Comparison of ENCODE assay signal across 13 mouse cellular contexts in genomic region chr1:23906082-23906481, GRCm38 (mm10). TPM values are rescaled to one million over a fixed set of nuclear protein-coding genes. Genes with fewer than 3 reads are reported as not detected.
DNase-seq lines count a peak whose midpoint lies in the region; ATAC-seq and TF ChIP-seq lines count a peak whose summit lies in the region.
"Had no signal": no experiment of that assay in that cellular context is flagged by ENCODE, and none has a peak within 500 bp of the region (broad histone marks: within the 10 kb centered on the region; RNA-seq: fewer than 3 reads in every experiment).

No protein-coding gene starts in this region.

- H3K27me3 ChIP-seq in heart, postnatal 0 days (ENCODE audit: control insufficient read depth, insufficient read depth, low read length), result no peaks in the 10 kb centered on the region
- H3K27me3 ChIP-seq in heart, embryonic 11.5 days (ENCODE audit: control insufficient read depth, insufficient read depth, low read length), result no peaks in the 10 kb centered on the region
- H3K27me3 ChIP-seq in midbrain, embryonic 14.5 days (ENCODE audit: control insufficient read depth, insufficient read depth, low read length), result no peaks in the 10 kb centered on the region
- no peaks in the 10 kb centered on the region for H3K27me3 ChIP-seq in midbrain, embryonic 10.5 days (ENCODE audit: low read depth, poor library complexity, severe bottlenecking)
- H3K27me3 ChIP-seq in stomach, postnatal 0 days (ENCODE audit: control insufficient read depth, insufficient read depth, low read length), result no peaks in the 10 kb centered on the region
- H3K27me3 ChIP-seq in kidney, embryonic 14.5 days (ENCODE audit: control insufficient read depth, insufficient read depth, low read length), result no peaks in the 10 kb centered on the region
- H3K27me3 ChIP-seq: heart, embryonic 13.5 days; limb, embryonic 13.5 days; megakaryocyte, embryonic 14.5 days had no signal

- no peak overlapping the region for H3K9ac ChIP-seq in heart, postnatal 0 days (replicated peaks; ENCODE audit: low read depth, low read length)
- H3K9ac ChIP-seq in heart, embryonic 11.5 days (ENCODE audit: low read depth, low read length), result no peak overlapping the region
- no peak overlapping the region for H3K9ac ChIP-seq in midbrain, embryonic 14.5 days (replicated peaks; ENCODE audit: low read length)
- H3K9ac ChIP-seq in stomach, postnatal 0 days (ENCODE audit: low read length), result no peak overlapping the region
- H3K9ac ChIP-seq in kidney, embryonic 14.5 days (ENCODE audit: low read depth, low read length), result no peak overlapping the region
- H3K9ac ChIP-seq: heart, embryonic 13.5 days; limb, embryonic 13.5 days had no signal

- TF ChIP-seq CTCF in heart, postnatal 0 days (IDR thresholded peaks at IDR 0.05; ENCODE audit: low read depth), result peak; percentile 49
- peak; percentile 74 for TF ChIP-seq CTCF in stomach, postnatal 0 days (IDR thresholded peaks at IDR 0.05; ENCODE audit: low read depth)

- ATAC-seq in heart, postnatal 0 days (ENCODE audit: insufficient read depth, low read depth), result no peak
- no peak for ATAC-seq in heart, embryonic 11.5 days (replicated peaks; ENCODE audit: insufficient number of reproducible peaks, low FRiP score, low TSS enrichment)
- no peak for ATAC-seq in midbrain, embryonic 14.5 days (ENCODE audit: low FRiP score, low TSS enrichment)
- peak; percentile 50 for ATAC-seq in activated CD4-positive, CD25-positive, alpha-beta regulatory T cell, adult 4 months
- no peak for ATAC-seq in stomach, postnatal 0 days (ENCODE audit: low FRiP score, low TSS enrichment)
- ATAC-seq in kidney, embryonic 14.5 days (ENCODE audit: low FRiP score, low TSS enrichment), result no peak

- H3K4me3 ChIP-seq in heart, postnatal 0 days (ENCODE audit: low read depth, low read length), result no peak overlapping the region
- no peak overlapping the region for H3K4me3 ChIP-seq in heart, embryonic 11.5 days (ENCODE audit: low read depth, low read length)
- no peak overlapping the region for H3K4me3 ChIP-seq in midbrain, embryonic 14.5 days (replicated peaks; ENCODE audit: low read depth, low read length)
- H3K4me3 ChIP-seq in midbrain, embryonic 10.5 days, result no peak overlapping the region
- no peak overlapping the region for H3K4me3 ChIP-seq in stomach, postnatal 0 days (ENCODE audit: low read depth, low read length)
- H3K4me3 ChIP-seq in kidney, embryonic 14.5 days (ENCODE audit: low read length), result no peak overlapping the region
- H3K4me3 ChIP-seq: heart, embryonic 13.5 days; limb, embryonic 13.5 days; megakaryocyte, embryonic 14.5 days had no signal

- no peaks in the 10 kb centered on the region for H3K9me3 ChIP-seq in heart, postnatal 0 days (replicated peaks; ENCODE audit: control insufficient read depth, low read length)
- no peaks in the 10 kb centered on the region for H3K9me3 ChIP-seq in heart, embryonic 11.5 days (replicated peaks; ENCODE audit: control insufficient read depth, low read length)
- H3K9me3 ChIP-seq in midbrain, embryonic 14.5 days (ENCODE audit: control insufficient read depth, low read length), result no peaks in the 10 kb centered on the region
- H3K9me3 ChIP-seq in midbrain, embryonic 10.5 days (replicated peaks), result 0 out of 2 replicates have a peak, but pooled peaks cover 3% of the 10 kb centered on the region
- no peaks in the 10 kb centered on the region for H3K9me3 ChIP-seq in stomach, postnatal 0 days (ENCODE audit: control insufficient read depth, low read length)
- H3K9me3 ChIP-seq in kidney, embryonic 14.5 days (ENCODE audit: control insufficient read depth, low read length), result no peaks in the 10 kb centered on the region; the same call in 1 of the 2 replicates
- H3K9me3 ChIP-seq: heart, embryonic 13.5 days; limb, embryonic 13.5 days; megakaryocyte, embryonic 14.5 days had no signal

- no peak for TF ChIP-seq EP300 in heart, postnatal 0 days (IDR thresholded peaks at IDR 0.05; ENCODE audit: low read depth)
- TF ChIP-seq EP300 in stomach, postnatal 0 days (optimal IDR thresholded peaks at IDR 0.05), result no peak

- no peak for DNase-seq in heart, postnatal 0 days (ENCODE audit: low spot score)
- DNase-seq in midbrain, embryonic 14.5 days, result peak; percentile 63
- DNase-seq in midbrain, embryonic 10.5 days (ENCODE audit: low spot score), result no peak
- DNase-seq in stomach, postnatal 0 days (ENCODE audit: low spot score), result no peak
- no peak for DNase-seq in ovary, postnatal 36 days (ENCODE audit: low spot score)
- DNase-seq: adrenal gland, adult 8-10 months; thymus, postnatal 36 days had no signal

- H3K36me3 ChIP-seq in heart, postnatal 0 days (replicated peaks; ENCODE audit: control insufficient read depth, insufficient read depth, low read length), result no peaks in the 10 kb centered on the region
- no peaks in the 10 kb centered on the region for H3K36me3 ChIP-seq in heart, embryonic 11.5 days (ENCODE audit: control insufficient read depth, insufficient read depth, low read length)
- H3K36me3 ChIP-seq in midbrain, embryonic 14.5 days (ENCODE audit: control insufficient read depth, insufficient read depth, low read length), result no peaks in the 10 kb centered on the region
- peaks cover 5% of the 10 kb centered on the region; the same call in 1 of the 2 replicates for H3K36me3 ChIP-seq in midbrain, embryonic 10.5 days
- no peaks in the 10 kb centered on the region for H3K36me3 ChIP-seq in stomach, postnatal 0 days (ENCODE audit: control insufficient read depth, insufficient read depth, low read length)
- no peaks in the 10 kb centered on the region for H3K36me3 ChIP-seq in kidney, embryonic 14.5 days (ENCODE audit: control insufficient read depth, insufficient read depth, low read length)
- H3K36me3 ChIP-seq: heart, embryonic 13.5 days had no signal

- H3K4me1 ChIP-seq in heart, postnatal 0 days (ENCODE audit: control insufficient read depth, insufficient read depth), result no peaks in the 10 kb centered on the region
- H3K4me1 ChIP-seq in heart, embryonic 11.5 days (ENCODE audit: control insufficient read depth, insufficient read depth, low read length), result 0 out of 2 replicates have a peak, but pooled peaks cover 3% of the 10 kb centered on the region
- H3K4me1 ChIP-seq in midbrain, embryonic 14.5 days (ENCODE audit: control insufficient read depth, insufficient read depth, low read length), result no peaks in the 10 kb centered on the region
- no peaks in the 10 kb centered on the region for H3K4me1 ChIP-seq in midbrain, embryonic 10.5 days
- H3K4me1 ChIP-seq in stomach, postnatal 0 days (replicated peaks; ENCODE audit: control insufficient read depth, insufficient read depth), result no peaks in the 10 kb centered on the region
- H3K4me1 ChIP-seq in kidney, embryonic 14.5 days (ENCODE audit: control insufficient read depth, insufficient read depth, low read length), result no peaks in the 10 kb centered on the region
- H3K4me1 ChIP-seq: limb, embryonic 13.5 days had no signal

- no peak overlapping the region for H3K4me2 ChIP-seq in heart, postnatal 0 days (ENCODE audit: low read depth, low read length)
- H3K4me2 ChIP-seq in heart, embryonic 11.5 days, result no peak overlapping the region
- no peak overlapping the region for H3K4me2 ChIP-seq in midbrain, embryonic 14.5 days (ENCODE audit: low read length)
- H3K4me2 ChIP-seq in stomach, postnatal 0 days (replicated peaks; ENCODE audit: low read depth), result no peak overlapping the region
- no peak overlapping the region for H3K4me2 ChIP-seq in kidney, embryonic 14.5 days (replicated peaks; ENCODE audit: low read depth, low read length)
- H3K4me2 ChIP-seq: heart, embryonic 13.5 days; limb, embryonic 13.5 days had no signal

- H3K27ac ChIP-seq in heart, postnatal 0 days (ENCODE audit: low read depth), result no peak overlapping the region
- no peak overlapping the region for H3K27ac ChIP-seq in heart, embryonic 11.5 days (ENCODE audit: low read depth, low read length)
- H3K27ac ChIP-seq in midbrain, embryonic 14.5 days (replicated peaks; ENCODE audit: low read depth, low read length), result no peak overlapping the region
- H3K27ac ChIP-seq in midbrain, embryonic 10.5 days (replicated peaks), result no peak overlapping the region
- no peak overlapping the region for H3K27ac ChIP-seq in stomach, postnatal 0 days (replicated peaks)
- H3K27ac ChIP-seq in kidney, embryonic 14.5 days (ENCODE audit: low read depth, low read length), result no peak overlapping the region
- H3K27ac ChIP-seq: heart, embryonic 13.5 days; limb, embryonic 13.5 days had no signal

RNA-seq across cellular contexts. Expression of gene Smap1, which starts 16.0 kb away (rescaled TPM):
- 25.4 and 27.4 TPM in 2 replicates for total RNA-seq in heart, postnatal 0 days (2014; rRNA removed; ENCODE audit: low replicate concordance)
- 23.0 and 27.8 TPM in 2 replicates for polyA plus RNA-seq in heart, postnatal 0 days (2015; fragmentation: Nextera tagmentation; extraction: Ambion mirVana)
- polyA plus RNA-seq in heart, embryonic 11.5 days (2014; fragmentation: Nextera tagmentation; extraction: Ambion mirVana), result 44.3 and 47.0 TPM in 2 replicates
- polyA plus RNA-seq in midbrain, embryonic 14.5 days (2014; fragmentation: Nextera tagmentation; extraction: Ambion mirVana), result 113 and 116 TPM in 2 replicates
- 29.9 and 39.1 TPM in 2 replicates for polyA plus RNA-seq in midbrain, embryonic 10.5 days (2016; fragmentation: Nextera tagmentation; extraction: Ambion mirVana)
- 10 to 100 TPM; 51.2 to 53.3 TPM for polyA plus RNA-seq in activated CD4-positive, CD25-positive, alpha-beta regulatory T cell, adult 4 months (2017; shearing (Covaris generic))
- 42.9 and 44.9 TPM in 2 replicates for polyA plus RNA-seq in stomach, postnatal 0 days (2015; fragmentation: Nextera tagmentation; extraction: Ambion mirVana)
- 46.7 and 51.0 TPM in 2 replicates for polyA plus RNA-seq in kidney, embryonic 14.5 days (2014; fragmentation: Nextera tagmentation; extraction: Ambion mirVana)
